Mouse (Mus musculus) liver, embryonic 11.5 days (tissue): ENCODE measurements around the gene Card11. TPM values are rescaled to one million over a fixed set of nuclear protein-coding genes. Genes with fewer than 3 reads are reported as not detected.
A peak's percentile ranks its signal among the peaks of the same experiment; 100 is the strongest.

Experiments used
- ATAC-seq: fragments of 200-750 bp; cut with Nextera tagmentation; replicated peaks from 2 replicates; pipeline ENCODE4 v1.8.0; 2017; ENCODE audit warnings: moderate number of reproducible peaks, mild to moderate bottlenecking, moderate TSS enrichment, moderate library complexity; ENCODE audit not compliant: low FRiP score
- DNase-seq: peaks from one replicate; pipeline ENCODE4 v3.0.0-alpha.2; 2017; ENCODE audit warnings: low spot score
- H3K27ac ChIP-seq: fragments of 300-500 bp; sonication (generic); 2 replicates; pipeline ENCODE4 v1.5.1; 2014; ENCODE audit warnings: mild to moderate bottlenecking, low read depth, low read length, control low read depth
- H3K27me3 ChIP-seq: fragments of 300-500 bp; sonication (generic); replicated peaks from 2 replicates; pipeline ENCODE4 v1.6.1; 2014; ENCODE audit warnings: low read length, mixed read lengths; ENCODE audit not compliant: control insufficient read depth, insufficient read depth
- H3K36me3 ChIP-seq: fragments of 300-500 bp; sonication (generic); 2 replicates; pipeline ENCODE4 v1.6.1; 2014; ENCODE audit warnings: mild to moderate bottlenecking, low read length, moderate library complexity, mixed read lengths; ENCODE audit not compliant: control insufficient read depth, insufficient read depth
- H3K4me1 ChIP-seq: fragments of 300-500 bp; sonication (generic); replicated peaks from 2 replicates; pipeline ENCODE4 v1.6.1; 2014; ENCODE audit warnings: low read length, mixed read lengths; ENCODE audit not compliant: control insufficient read depth, insufficient read depth
- H3K4me2 ChIP-seq: fragments of 300-500 bp; sonication (generic); 2 replicates; pipeline ENCODE4 v1.6.1; 2014; ENCODE audit warnings: mild to moderate bottlenecking, control low read depth, moderate library complexity
- H3K4me3 ChIP-seq: fragments of 300-500 bp; sonication (generic); 2 replicates; pipeline ENCODE4 v1.5.1; 2014; ENCODE audit warnings: low read depth, low read length, control low read depth
- H3K9ac ChIP-seq: fragments of 300-500 bp; sonication (generic); 2 replicates; pipeline ENCODE4 v1.6.1; 2014; ENCODE audit warnings: low read depth, low read length, control low read depth
- H3K9me3 ChIP-seq: fragments of 300-500 bp; sonication (generic); 2 replicates; pipeline ENCODE4 v1.6.1; 2016; ENCODE audit warnings: low read length, inconsistent platforms, mixed read lengths; ENCODE audit not compliant: control insufficient read depth
- WGBS: fragments of 180-500 bp; shearing (Covaris S2); extraction: QIAGEN DNeasy Blood & Tissue Kit; methylation state at CpG from one replicate; pipeline ENCODE4 v1.1.7; 2014; 5-methylcytosine and 5-hydroxymethylcytosine counted together
- polyA plus RNA-seq: library from polyadenylated mRNA; unstranded; fragments of >200 nt; fragmentation: Nextera tagmentation; extraction: Ambion mirVana; gene quantifications from 2 replicates; pipeline ENCODE4 v1.2.1, GENCODE M21; 2014

Gene Card11
- polyA plus RNA-seq, 1 experiment from 2014 or later: 0.22 TPM

DNA sequence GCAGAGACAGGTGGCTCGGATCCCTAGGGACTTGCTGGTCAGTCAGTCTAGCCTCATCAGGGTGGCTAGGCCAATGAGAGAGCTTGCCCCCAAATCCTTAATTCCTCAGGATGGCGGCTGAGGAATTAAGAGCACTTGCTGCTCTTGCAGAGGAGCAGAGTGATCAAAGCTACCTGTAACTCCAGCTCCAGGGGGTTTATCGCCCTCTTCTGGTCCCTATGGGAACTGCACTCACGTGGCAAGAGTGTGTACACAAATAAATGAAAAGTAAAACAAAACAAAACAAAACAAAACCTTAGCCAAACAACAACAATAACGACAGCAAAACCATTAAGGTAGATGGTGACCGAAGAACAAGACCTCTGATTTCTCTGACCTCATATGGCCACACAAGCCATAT is 121.7 kb downstream of the Card11 start:
- WGBS: 61% methylated on average over 6 of the region's 6 CpGs
- H3K4me2 ChIP-seq: no peak overlapping the region
- H3K9ac ChIP-seq: no peak overlapping the region
- H3K27me3 ChIP-seq: no peaks in the 10 kb centered on the region
- DNase-seq: no peak
- no peaks in the 10 kb centered on the region for H3K9me3 ChIP-seq
- no peak for ATAC-seq
- no peaks in the 10 kb centered on the region for H3K4me1 ChIP-seq
- no peak overlapping the region for H3K27ac ChIP-seq
- H3K4me3 ChIP-seq: no peak overlapping the region
- H3K36me3 ChIP-seq: no peaks in the 10 kb centered on the region

DNA sequence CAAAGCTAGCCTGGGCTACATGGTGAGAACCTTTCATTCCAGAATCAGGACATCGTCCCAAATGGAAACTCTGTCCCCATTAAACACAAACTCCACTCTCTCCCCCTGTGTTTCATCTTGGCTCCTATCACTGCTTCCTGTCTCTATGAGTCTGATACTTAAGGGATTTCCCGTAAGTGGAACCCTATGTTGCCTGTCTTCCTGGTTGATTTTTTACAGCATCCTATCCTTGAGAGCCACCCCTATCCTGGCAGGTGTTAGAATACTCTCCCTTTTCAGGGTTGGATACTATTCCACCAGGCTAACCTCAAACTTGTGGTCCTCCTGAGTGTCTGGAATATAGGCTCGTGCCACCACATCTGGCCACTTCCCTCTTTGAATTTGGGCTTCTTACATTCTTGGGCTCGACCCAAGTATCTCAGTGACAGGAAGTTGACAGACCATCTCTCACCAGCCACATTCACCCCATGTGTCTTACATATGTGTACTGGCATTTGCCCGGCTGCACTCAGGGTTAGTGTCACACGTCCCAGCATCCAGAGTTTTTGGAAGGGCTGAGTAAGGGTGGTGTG is 126.6 kb downstream of the Card11 start:
- Histone ChIP-seq H3K27ac (no peak overlapping the region), H3K4me3 (no peak overlapping the region), H3K4me1 (0 out of 2 replicates have a peak, but pooled peaks cover 3% of the 10 kb centered on the region), H3K4me2 (peak overlapping the region; percentile 19; the same call in 1 of the 2 replicates), H3K27me3 (no peaks in the 10 kb centered on the region; the same call in 1 of the 2 replicates), H3K9ac (no peak overlapping the region), H3K36me3 (no peaks in the 10 kb centered on the region), H3K9me3 (no peaks in the 10 kb centered on the region)
- ATAC-seq (no peak), DNase-seq (no peak)
- 62% methylated on average over 6 of the region's 6 CpGs for WGBS

DNA sequence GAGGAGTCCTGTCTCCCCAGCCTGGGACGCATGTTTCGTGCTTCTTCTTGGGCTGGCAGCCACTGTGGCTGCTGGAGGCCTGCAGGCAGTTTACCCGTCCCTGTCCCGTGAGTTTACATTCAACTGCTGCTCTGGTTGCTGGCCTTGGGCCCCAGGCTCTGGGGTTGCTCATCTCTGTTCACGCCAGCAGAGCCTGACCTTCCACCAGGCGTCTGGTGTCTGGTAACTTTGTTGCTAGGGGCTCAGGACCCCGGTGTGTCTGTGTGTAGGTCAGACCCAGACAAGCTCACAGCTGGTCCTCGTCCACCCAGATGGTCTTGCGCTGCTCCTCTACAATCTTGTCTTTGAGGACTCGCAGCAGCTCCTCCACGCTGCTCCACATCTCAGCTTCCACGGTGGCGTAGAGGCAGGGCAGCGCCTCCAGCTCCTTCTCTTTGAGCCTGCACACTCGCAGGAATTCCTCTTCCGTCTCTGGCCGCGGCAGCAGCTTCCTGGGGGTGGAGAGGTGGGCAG is 127.3 kb downstream of the Card11 start:
- no peaks in the 10 kb centered on the region for H3K9me3 ChIP-seq
- ATAC-seq (no peak; the same call in 1 of the 2 replicates), DNase-seq (no peak)
- no peaks in the 10 kb centered on the region; the same call in 1 of the 2 replicates for H3K27me3 ChIP-seq
- H3K36me3 ChIP-seq: no peaks in the 10 kb centered on the region
- H3K27ac ChIP-seq: no peak overlapping the region
- peak overlapping the region; percentile 19 for H3K4me2 ChIP-seq
- H3K4me1 ChIP-seq: 0 out of 2 replicates have a peak, but pooled peaks cover 3% of the 10 kb centered on the region
- no peak overlapping the region for H3K4me3 ChIP-seq
- H3K9ac ChIP-seq: no peak overlapping the region
- WGBS: 16% methylated on average over 18 of the region's 18 CpGs

DNA sequence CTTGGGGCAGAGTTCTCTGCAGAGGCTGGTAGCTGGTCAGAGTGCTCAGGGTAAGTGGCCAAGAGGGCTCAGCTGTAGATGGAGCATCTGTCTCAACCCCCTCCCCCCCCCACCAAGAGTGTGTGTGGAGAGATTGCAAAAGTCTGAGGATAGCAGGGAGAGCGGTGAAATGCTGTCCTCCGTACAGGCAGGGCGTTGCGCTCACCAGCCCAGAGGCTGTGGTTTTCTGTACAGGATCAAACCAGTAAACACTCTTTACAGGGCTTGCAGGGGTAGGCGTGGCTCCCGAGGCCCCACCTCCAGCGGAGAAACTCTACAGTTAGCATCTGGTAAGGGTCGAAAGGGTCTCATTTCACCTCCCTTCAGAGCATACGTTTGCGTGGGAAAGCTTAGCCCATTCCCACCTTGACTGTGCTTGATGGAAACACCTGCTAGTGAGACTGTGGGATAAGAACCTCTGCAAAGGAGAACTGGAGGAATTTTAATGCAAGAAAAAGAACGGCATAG is 127.8 kb downstream of the Card11 start:
- 10% methylated on average over 11 of the region's 11 CpGs for WGBS
- no peak overlapping the region for H3K9ac ChIP-seq
- H3K27me3 ChIP-seq: no peaks in the 10 kb centered on the region; the same call in 1 of the 2 replicates
- H3K27ac ChIP-seq: no peak overlapping the region
- H3K9me3 ChIP-seq: no peaks in the 10 kb centered on the region
- ATAC-seq: peak; percentile 50
- H3K4me3 ChIP-seq: no peak overlapping the region
- no peaks in the 10 kb centered on the region for H3K36me3 ChIP-seq
- DNase-seq: no peak
- H3K4me2 ChIP-seq: peak overlapping the region; percentile 19
- H3K4me1 ChIP-seq: 0 out of 2 replicates have a peak, but pooled peaks cover 3% of the 10 kb centered on the region

DNA sequence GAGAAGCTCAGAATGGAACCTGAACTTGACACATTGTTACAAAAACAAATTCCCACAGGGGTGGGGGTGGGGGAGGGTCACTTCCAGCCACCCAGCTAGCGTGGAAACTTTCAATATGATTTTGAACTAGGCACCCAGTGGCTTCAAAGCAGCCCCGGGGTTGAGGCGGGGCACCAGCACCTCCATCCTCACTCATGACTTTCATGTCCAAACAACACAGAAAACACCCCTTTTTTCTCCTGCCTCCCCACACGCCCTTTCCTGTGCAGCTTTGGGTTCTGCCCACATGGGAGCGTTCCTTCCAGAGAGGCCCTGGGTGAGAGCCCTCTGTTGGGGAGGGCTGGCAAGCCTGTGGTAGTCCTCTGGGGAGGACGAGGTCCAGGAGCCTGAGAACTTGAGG is 129.1 kb downstream of the Card11 start:
- 77% methylated on average over 6 of the region's 6 CpGs for WGBS

DNA sequence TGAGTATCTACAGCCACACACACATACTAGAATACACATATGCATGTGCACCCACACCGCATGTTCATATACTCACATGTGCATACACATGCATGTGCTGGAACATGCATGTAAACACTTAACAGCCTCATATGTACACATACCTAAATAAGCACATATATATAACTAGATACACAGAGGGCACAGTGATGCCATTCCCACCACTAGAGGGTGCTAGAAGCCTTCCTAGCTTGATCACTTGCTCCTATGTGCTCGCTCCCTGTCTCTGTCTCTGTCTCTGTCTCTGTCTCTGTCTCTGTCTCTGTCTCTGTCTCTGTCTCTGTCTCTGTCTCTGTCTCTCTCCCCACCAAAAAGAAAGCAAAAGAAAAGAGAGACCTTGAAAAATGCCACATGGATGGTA is 131.3 kb downstream of the Card11 start:
- H3K4me3 ChIP-seq: no peak overlapping the region
- no peak overlapping the region for H3K9ac ChIP-seq
- no peaks in the 10 kb centered on the region for H3K9me3 ChIP-seq
- H3K27ac ChIP-seq: no peak overlapping the region
- no peak overlapping the region for H3K4me2 ChIP-seq
- H3K4me1 ChIP-seq: 0 out of 2 replicates have a peak, but pooled peaks cover 3% of the 10 kb centered on the region
- H3K36me3 ChIP-seq: no peaks in the 10 kb centered on the region
- DNase-seq (no peak), ATAC-seq (no peak)
- WGBS: 58% methylated on average over 2 of the region's 2 CpGs
- H3K27me3 ChIP-seq: no peaks in the 10 kb centered on the region; the same call in 1 of the 2 replicates

More for the DNA sequence above, 129.1 kb downstream of the Card11 start:
- 0 out of 2 replicates have a peak, but pooled peaks cover 3% of the 10 kb centered on the region for H3K4me1 ChIP-seq
- no peaks in the 10 kb centered on the region; the same call in 1 of the 2 replicates for H3K27me3 ChIP-seq
- H3K4me3 ChIP-seq: no peak overlapping the region
- no peaks in the 10 kb centered on the region for H3K9me3 ChIP-seq
- H3K36me3 ChIP-seq: no peaks in the 10 kb centered on the region
- no peak overlapping the region for H3K9ac ChIP-seq
- DNase-seq (no peak), ATAC-seq (no peak)
- H3K4me2 ChIP-seq: no peak overlapping the region
- no peak overlapping the region for H3K27ac ChIP-seq

DNA sequence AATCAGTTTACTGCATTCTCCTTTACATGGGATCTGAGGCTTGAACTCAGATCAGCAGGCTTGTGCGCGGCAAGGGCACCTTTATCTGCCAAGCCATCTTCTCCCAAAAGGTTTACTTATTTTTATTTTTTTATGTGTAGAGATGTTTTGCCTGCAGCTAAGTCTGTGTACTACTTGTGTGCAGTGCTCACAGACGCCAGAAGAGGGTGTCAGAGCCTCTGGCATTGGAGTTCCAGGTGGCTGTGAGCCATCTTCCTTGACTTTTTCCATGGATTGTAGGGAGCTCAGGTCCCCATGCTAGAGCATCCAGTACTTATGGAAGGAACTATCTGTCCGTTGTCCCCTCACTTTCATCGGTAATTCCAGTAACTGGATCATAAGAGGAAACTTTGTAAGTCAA is 140.7 kb downstream of the Card11 start:
- Histone ChIP-seq H3K36me3 (no peaks in the 10 kb centered on the region), H3K4me2 (no peak overlapping the region), H3K27ac (no peak overlapping the region), H3K4me1 (no peaks in the 10 kb centered on the region), H3K9ac (no peak overlapping the region), H3K9me3 (no peaks in the 10 kb centered on the region), H3K4me3 (no peak overlapping the region), H3K27me3 (no peaks in the 10 kb centered on the region)
- no peak for DNase-seq
- 77% methylated on average over 5 of the region's 5 CpGs for WGBS
- no peak for ATAC-seq

DNA sequence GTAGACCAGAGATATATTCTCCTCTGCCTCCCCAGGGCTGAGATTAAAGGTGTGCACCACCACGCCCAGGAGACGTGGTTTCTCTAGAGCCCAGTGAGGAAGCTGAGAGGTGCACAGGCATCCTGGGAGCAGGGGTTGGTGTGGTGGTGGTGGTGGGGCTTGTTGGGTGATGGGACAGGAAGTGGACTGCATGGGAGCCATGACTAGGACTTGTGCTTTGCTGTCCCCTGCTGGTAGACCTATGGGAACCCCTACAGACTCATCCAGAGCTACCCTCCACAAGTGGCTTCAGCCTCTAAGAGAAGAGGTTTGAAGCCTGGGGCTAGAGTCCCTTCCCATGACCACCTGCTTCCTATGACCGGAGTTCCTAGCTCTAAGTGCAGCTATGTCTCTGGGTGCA is 142.0 kb downstream of the Card11 start:
- Histone ChIP-seq H3K4me2 (no peak overlapping the region), H3K36me3 (no peaks in the 10 kb centered on the region), H3K9me3 (no peaks in the 10 kb centered on the region), H3K4me3 (no peak overlapping the region), H3K27me3 (no peaks in the 10 kb centered on the region), H3K27ac (no peak overlapping the region), H3K9ac (no peak overlapping the region), H3K4me1 (no peaks in the 10 kb centered on the region)
- 75% methylated on average over 3 of the region's 3 CpGs for WGBS
- no peak; the same call in 1 of the 2 replicates for ATAC-seq
- no peak for DNase-seq
